Mouse (Mus musculus): Measurements from ENCODE around the gene Hscb. TPM values are rescaled to one million over a fixed set of nuclear protein-coding genes. Genes with fewer than 3 reads are reported as not detected.

Gene Hscb
- polyA plus RNA-seq, 1 experiment from 2014 or later: 10.7 TPM

DNA sequence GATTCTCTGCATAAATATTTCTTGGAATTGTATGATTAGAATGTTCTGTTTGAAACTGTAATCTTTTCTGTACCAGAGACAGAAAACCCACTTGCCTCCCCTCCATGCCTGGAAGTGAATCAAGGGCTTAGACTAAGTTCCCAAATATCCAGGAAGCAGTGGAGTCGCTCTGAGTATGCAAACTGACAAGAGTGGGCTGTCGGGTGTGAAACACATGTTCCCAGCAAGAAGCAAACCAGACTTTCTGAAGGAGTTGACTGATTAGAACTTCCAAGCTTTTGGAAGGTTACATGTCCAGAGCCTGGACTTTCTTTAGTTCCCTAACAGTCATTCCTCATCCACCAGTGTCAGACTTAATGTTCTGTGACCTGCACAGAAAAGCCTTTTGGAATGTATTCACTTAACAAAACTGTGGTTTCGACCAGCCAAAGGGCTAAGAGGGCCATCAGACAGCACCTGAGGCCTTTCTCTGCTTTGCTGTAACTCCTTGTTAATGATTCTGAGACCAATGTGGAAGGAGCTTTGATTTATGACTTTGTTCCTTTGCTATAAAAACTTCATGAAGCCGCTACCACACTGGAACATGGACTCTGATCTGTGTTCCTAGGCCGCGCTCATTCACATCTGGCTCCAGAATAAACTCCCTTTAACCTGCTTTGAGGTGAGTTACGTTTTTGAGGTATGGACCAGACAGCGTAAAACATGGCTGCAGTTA lies 12.6 kb downstream of the Hscb start:
- ATAC-seq (ENCODE audit: low FRiP score): no peak
- no peaks in the 10 kb centered on the region for H3K9me3 ChIP-seq

GRCm38 (mm10) chr5:110824421-110824820 lies 15.2 kb downstream of the Hscb start:
- H3K27ac ChIP-seq: no peak overlapping the region
- 94% methylated on average over 4 of the region's 4 CpGs for WGBS
- ATAC-seq (ENCODE audit: low FRiP score): no peak

More for the DNA sequence above, 12.6 kb downstream of the Hscb start:
- no peaks in the 10 kb centered on the region for H3K36me3 ChIP-seq
- H3K27ac ChIP-seq: no peak overlapping the region
- H3K27me3 ChIP-seq: no peaks in the 10 kb centered on the region
- H3K4me2 ChIP-seq: no peak overlapping the region
- H3K4me1 ChIP-seq (replicated peaks): no peaks in the 10 kb centered on the region
- WGBS: 89% methylated on average over 8 of the region's 8 CpGs
- H3K9ac ChIP-seq: no peak overlapping the region
- no peak overlapping the region for H3K4me3 ChIP-seq

GRCm38 (mm10) chr5:110809667-110810325 lies 29.8 kb downstream of the Hscb start, which contains the start of gene Ulk1:
Ulk1 (minus strand) TSS chr5:110810097.
- peak within 1 kb of the TSS; percentile 96 for H3K4me3 ChIP-seq
- H3K4me1 ChIP-seq (replicated peaks): peaks cover 44% of the 10 kb centered on the region
- peak; percentile 96 for ATAC-seq (ENCODE audit: low FRiP score)
- H3K9ac ChIP-seq: peak within 1 kb of the TSS; percentile 98
- H3K36me3 ChIP-seq: peaks cover 11% of the 10 kb centered on the region
- WGBS: under 1% methylated on average over 80 of the region's 80 CpGs
- H3K9me3 ChIP-seq: no peaks in the 10 kb centered on the region
- peak within 1 kb of the TSS; percentile 99 for H3K4me2 ChIP-seq
- peak within 1 kb of the TSS; percentile 84 for H3K27ac ChIP-seq
- no peaks in the 10 kb centered on the region for H3K27me3 ChIP-seq

More at GRCm38 (mm10) chr5:110824421-110824820, 15.2 kb downstream of the Hscb start:
- Histone ChIP-seq H3K36me3 (no peaks in the 10 kb centered on the region), H3K9me3 (no peaks in the 10 kb centered on the region), H3K4me2 (no peak overlapping the region), H3K9ac (no peak overlapping the region), H3K27me3 (no peaks in the 10 kb centered on the region), H3K4me1 (replicated peaks) (no peaks in the 10 kb centered on the region), H3K4me3 (no peak overlapping the region)

DNA sequence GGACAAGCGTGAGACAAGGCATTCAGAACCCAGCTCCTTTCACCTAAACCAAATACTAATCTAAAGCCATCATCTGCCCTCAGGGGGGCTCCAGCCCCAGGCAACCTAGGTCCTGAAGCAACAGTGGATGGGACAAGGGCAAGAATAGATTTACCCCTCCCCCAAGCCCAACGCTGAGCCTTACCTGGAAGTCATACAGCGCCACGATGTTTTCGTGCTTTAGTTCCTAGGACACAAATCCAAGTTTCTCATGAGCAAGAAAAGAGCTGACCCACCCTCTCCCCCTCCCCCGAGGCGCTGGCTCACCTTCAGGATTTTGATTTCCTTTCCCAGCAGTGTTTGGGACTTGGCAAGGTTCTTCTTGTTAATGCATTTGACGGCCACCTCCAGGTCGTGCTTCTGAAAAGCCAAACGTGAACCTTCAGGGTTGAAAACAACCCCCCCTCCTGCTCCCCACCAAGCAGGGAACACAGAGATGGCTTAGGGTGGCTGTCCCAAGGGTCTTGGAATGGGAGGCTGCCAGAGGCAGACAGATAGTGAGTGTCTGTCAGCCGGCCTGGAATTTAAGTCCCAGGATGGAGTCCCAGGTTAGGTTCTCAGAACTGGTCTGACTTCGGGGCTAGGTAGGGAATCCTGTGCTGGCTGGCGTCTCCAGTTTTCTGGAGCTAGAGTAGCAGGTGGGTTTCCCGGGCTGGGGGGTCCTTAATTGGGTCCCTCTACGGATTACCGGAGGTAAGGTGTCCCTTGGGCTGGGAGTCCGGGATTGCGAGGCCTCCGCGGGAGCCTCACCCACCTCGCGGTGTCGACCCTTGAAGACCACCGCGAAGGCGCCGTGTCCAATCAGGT lies 30.5 kb downstream of the Hscb start:
- Histone ChIP-seq H3K27ac (peak overlapping the region; percentile 84), H3K9me3 (no peaks in the 10 kb centered on the region), H3K36me3 (peaks cover 17% of the 10 kb centered on the region), H3K9ac (peak overlapping the region; percentile 98), H3K27me3 (no peaks in the 10 kb centered on the region), H3K4me1 (replicated peaks) (peaks cover 52% of the 10 kb centered on the region), H3K4me2 (peak overlapping the region; percentile 99), H3K4me3 (peak overlapping the region; percentile 96)
- 2% methylated on average over 27 of the region's 27 CpGs for WGBS
- peak; percentile 0; the same call in 1 of the 2 replicates for ATAC-seq (ENCODE audit: low FRiP score)

DNA sequence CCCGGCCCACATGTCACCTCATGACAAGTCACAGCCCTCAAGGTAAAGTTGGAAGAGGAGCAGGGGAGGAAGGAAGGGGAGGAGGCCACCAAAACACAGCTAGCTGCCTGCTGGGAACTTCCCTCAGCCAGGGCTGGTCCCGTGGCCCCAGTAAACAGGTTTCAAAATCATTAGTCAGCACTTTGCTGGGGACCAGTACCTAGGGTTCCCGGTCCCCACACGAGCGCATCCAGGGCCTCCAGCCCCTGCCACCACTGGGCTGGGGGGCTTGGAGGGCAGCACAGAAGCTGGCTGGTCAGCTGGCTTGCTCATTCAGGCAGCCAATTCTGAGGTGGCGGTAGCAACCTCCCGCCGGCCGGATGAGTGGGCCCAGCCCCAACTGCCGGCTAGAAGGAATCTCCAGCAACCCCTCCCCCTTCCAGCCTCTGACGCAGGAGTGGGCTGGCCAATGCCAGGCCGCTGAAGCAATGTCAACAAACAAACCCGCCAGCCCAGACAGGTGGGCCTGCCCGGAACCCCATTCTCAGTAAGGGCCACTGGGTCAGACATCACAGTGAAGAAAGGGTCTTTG lies 31.4 kb downstream of the Hscb start:
- Histone ChIP-seq H3K36me3 (peaks cover 19% of the 10 kb centered on the region), H3K27me3 (no peaks in the 10 kb centered on the region), H3K9me3 (no peaks in the 10 kb centered on the region), H3K4me3 (peak overlapping the region; percentile 96), H3K4me1 (replicated peaks) (peaks cover 54% of the 10 kb centered on the region), H3K9ac (peak overlapping the region; percentile 98), H3K4me2 (peak overlapping the region; percentile 99), H3K27ac (peak overlapping the region; percentile 53)
- WGBS: 3% methylated on average over 14 of the region's 14 CpGs
- peak; percentile 36 for ATAC-seq (ENCODE audit: low FRiP score)

- no peaks in the 10 kb centered on the region for H3K27me3 ChIP-seq
- 0 out of 2 replicates have a peak overlapping the region, but pooled peaks have one; percentile 52 for H3K27ac ChIP-seq
- peak overlapping the region; percentile 99 for H3K4me2 ChIP-seq
- peak overlapping the region; percentile 98 for H3K9ac ChIP-seq
- H3K4me1 ChIP-seq (replicated peaks): peaks cover 58% of the 10 kb centered on the region
- no peak for ATAC-seq (ENCODE audit: low FRiP score)
- H3K36me3 ChIP-seq: peaks cover 22% of the 10 kb centered on the region
- 82% methylated on average over 4 of the region's 4 CpGs for WGBS
- H3K4me3 ChIP-seq: peak overlapping the region; percentile 96
- no peaks in the 10 kb centered on the region for H3K9me3 ChIP-seq
Observed at GRCm38 (mm10) chr5:110807453-110807852, 32.1 kb downstream of the Hscb start.

GRCm38 (mm10) chr5:110806676-110807075 lies 32.9 kb downstream of the Hscb start:
- no peak for ATAC-seq (ENCODE audit: low FRiP score)
- H3K4me3 ChIP-seq: no peak overlapping the region
- WGBS: 85% methylated on average over 1 of the region's 1 CpGs
- H3K4me1 ChIP-seq (replicated peaks): peaks cover 62% of the 10 kb centered on the region
- peak overlapping the region; percentile 99 for H3K4me2 ChIP-seq
- H3K9me3 ChIP-seq: no peaks in the 10 kb centered on the region
- peak overlapping the region; percentile 53; the same call in 1 of the 2 replicates for H3K9ac ChIP-seq
- H3K36me3 ChIP-seq: peaks cover 30% of the 10 kb centered on the region
- H3K27me3 ChIP-seq: no peaks in the 10 kb centered on the region
- H3K27ac ChIP-seq: no peak overlapping the region

- peaks cover 62% of the 10 kb centered on the region for H3K4me1 ChIP-seq (replicated peaks)
- no peak for ATAC-seq (ENCODE audit: low FRiP score)
- WGBS: 87% methylated on average over 4 of the region's 4 CpGs
Observed at GRCm38 (mm10) chr5:110806154-110806553, 33.4 kb downstream of the Hscb start.

DNA sequence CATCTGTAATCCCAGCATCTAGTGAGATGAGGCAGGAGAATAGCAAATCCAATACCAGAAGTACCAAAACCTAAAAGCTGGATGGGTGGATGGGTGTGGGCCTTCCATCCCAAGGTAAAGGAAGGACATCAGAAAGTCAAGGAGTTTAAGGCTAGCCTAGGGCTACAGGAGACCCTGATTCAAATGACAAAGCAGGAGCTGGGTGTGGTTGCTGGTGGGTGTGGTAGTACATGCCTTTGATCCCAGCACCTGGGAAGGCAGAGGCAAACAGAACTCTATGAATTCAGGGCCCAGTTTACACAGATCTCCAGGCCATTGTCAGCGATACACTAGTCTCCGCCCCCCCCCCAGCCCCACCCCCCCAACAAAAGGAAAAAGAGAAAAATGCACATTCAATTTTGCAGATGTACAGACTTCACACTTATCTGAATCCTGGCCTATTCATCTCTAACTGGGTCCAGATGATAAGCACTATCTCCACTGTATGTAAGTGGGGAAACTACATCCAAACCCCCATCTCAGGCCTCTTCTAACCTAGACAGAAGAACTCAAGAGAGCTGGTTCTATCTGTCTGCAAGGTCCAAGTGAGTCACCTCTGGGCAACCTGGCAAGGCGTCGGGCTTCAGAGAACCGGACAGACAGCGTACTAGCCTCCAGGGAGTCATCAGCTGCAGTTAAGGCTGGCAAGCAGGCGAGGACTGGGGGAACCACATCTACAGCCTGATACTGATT lies 35.4 kb downstream of the Hscb start:
- no peak overlapping the region for H3K4me3 ChIP-seq
- H3K27me3 ChIP-seq: no peaks in the 10 kb centered on the region
- H3K9me3 ChIP-seq: no peaks in the 10 kb centered on the region
- H3K36me3 ChIP-seq: peaks cover 55% of the 10 kb centered on the region
- no peak overlapping the region for H3K9ac ChIP-seq
- no peak overlapping the region for H3K4me2 ChIP-seq
- no peak overlapping the region for H3K27ac ChIP-seq
- ATAC-seq (ENCODE audit: low FRiP score): no peak
- 82% methylated on average over 7 of the region's 7 CpGs for WGBS
- H3K4me1 ChIP-seq (replicated peaks): peaks cover 62% of the 10 kb centered on the region

More at GRCm38 (mm10) chr5:110806154-110806553, 33.4 kb downstream of the Hscb start:
- Histone ChIP-seq H3K27me3 (no peaks in the 10 kb centered on the region), H3K4me2 (no peak overlapping the region), H3K4me3 (no peak overlapping the region), H3K27ac (no peak overlapping the region), H3K9ac (peak overlapping the region; percentile 53; the same call in 1 of the 2 replicates), H3K9me3 (no peaks in the 10 kb centered on the region), H3K36me3 (peaks cover 35% of the 10 kb centered on the region)

DNA sequence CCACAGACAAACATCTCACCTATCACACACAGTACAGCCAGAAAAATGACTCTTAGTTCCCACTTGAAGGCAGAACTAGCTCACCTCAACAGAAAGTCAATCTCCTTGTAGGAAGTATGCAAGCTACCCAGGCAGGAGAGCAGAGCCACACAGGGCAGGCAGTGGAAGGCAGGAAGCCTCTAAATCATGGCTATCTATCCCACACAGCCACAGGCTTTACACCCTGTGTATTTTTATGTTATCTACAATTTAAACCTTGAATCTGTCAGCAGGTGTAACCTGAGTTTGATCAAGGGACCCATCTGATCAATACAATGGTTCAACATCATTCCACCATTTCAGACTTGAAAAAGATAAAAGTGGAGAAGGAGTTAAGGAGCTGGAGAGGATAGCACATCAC lies 36.8 kb downstream of the Hscb start:
- no peak for ATAC-seq (ENCODE audit: low FRiP score)
- no peaks in the 10 kb centered on the region for H3K9me3 ChIP-seq
- peaks cover 69% of the 10 kb centered on the region for H3K36me3 ChIP-seq

GRCm38 (mm10) chr5:110802186-110802585 lies 37.4 kb downstream of the Hscb start:
- H3K27me3 ChIP-seq: no peaks in the 10 kb centered on the region
- H3K36me3 ChIP-seq: peaks cover 74% of the 10 kb centered on the region
- H3K27ac ChIP-seq: no peak overlapping the region
- 87% methylated on average over 4 of the region's 4 CpGs for WGBS
- no peak overlapping the region for H3K4me2 ChIP-seq
- 0 out of 2 replicates have a peak overlapping the region, but pooled peaks have one; percentile 24 for H3K9ac ChIP-seq
- H3K4me3 ChIP-seq: no peak overlapping the region
- ATAC-seq (ENCODE audit: low FRiP score): no peak
- no peaks in the 10 kb centered on the region for H3K9me3 ChIP-seq
- H3K4me1 ChIP-seq (replicated peaks): peaks cover 45% of the 10 kb centered on the region

More for the DNA sequence above, 36.8 kb downstream of the Hscb start:
- Histone ChIP-seq H3K4me1 (replicated peaks) (peaks cover 52% of the 10 kb centered on the region), H3K27me3 (no peaks in the 10 kb centered on the region), H3K27ac (no peak overlapping the region), H3K4me2 (no peak overlapping the region), H3K4me3 (no peak overlapping the region), H3K9ac (no peak overlapping the region)

Measured in hindbrain, embryonic 13.5 days (tissue).